ENCODE assay signal across 8 mouse cellular contexts in genomic region chr2:129100784-129101310, GRCm38 (mm10). TPM values are rescaled to one million over a fixed set of nuclear protein-coding genes. Genes with fewer than 3 reads are reported as not detected.
DNase-seq lines count a peak whose midpoint lies in the region; ATAC-seq and TF ChIP-seq lines count a peak whose summit lies in the region.

Gene Polr1b, plus strand, starts transcription at chr2:129100995.

- peak; percentile 99 for ATAC-seq in forebrain, embryonic 15.5 days (replicated peaks)
- peak; percentile 97 for ATAC-seq in neutrophil, adult 5-6 weeks (ENCODE audit: extremely low read depth, insufficient number of reproducible peaks, low FRiP score, poor library complexity, severe bottlenecking)

- WGBS in forebrain, embryonic 15.5 days, result 0% methylated on average over 35 of the region's 35 CpGs
- WGBS in lung, adult 2 months, result under 1% methylated on average over 35 of the region's 35 CpGs

- peak within 1 kb of the TSS; percentile 97 for H3K9ac ChIP-seq in ES-E14 (ENCODE audit: insufficient read depth, low read depth, low read length, poor library complexity, severe bottlenecking)
- peak within 1 kb of the TSS; percentile 59 for H3K9ac ChIP-seq in forebrain, embryonic 15.5 days (replicated peaks)

- no peak for TF ChIP-seq CTCF in lung, adult 2 months (IDR thresholded peaks at IDR 0.05; ENCODE audit: insufficient read depth, low read length)

- H3K36me3 ChIP-seq in ES-E14 (ENCODE audit: control insufficient read depth, insufficient read depth, low read length, poor library complexity, severe bottlenecking), result peaks cover 21% of the 10 kb centered on the region
- peaks cover 26% of the 10 kb centered on the region for H3K36me3 ChIP-seq in forebrain, embryonic 15.5 days

- peak within 1 kb of the TSS; percentile 69 for H3K27ac ChIP-seq in ES-E14 (ENCODE audit: insufficient read depth, low read depth, low read length, poor library complexity, severe bottlenecking)
- no peak within 1 kb of the TSS for H3K27ac ChIP-seq in forebrain, embryonic 15.5 days (replicated peaks)

- peak within 1 kb of the TSS; percentile 79 for H3K4me2 ChIP-seq in forebrain, embryonic 15.5 days (replicated peaks)

- TF ChIP-seq POLR2A in lung, adult 2 months (IDR thresholded peaks at IDR 0.05; ENCODE audit: borderline replicate concordance, extremely low read depth, low read depth, low read length), result peak; percentile 55; the same call in 1 of the 2 replicates

- H3K4me1 ChIP-seq in ES-E14 (ENCODE audit: control insufficient read depth in 2 of 2, insufficient read depth in 2 of 2, low read length in 2 of 2, poor library complexity in 1 of 2), result 0 out of 4 replicates have a peak, but pooled peaks cover 0 to 5% of the 10 kb centered on the region in 2 experiments
- H3K4me1 ChIP-seq in forebrain, embryonic 15.5 days, result peaks cover 10% of the 10 kb centered on the region
- peaks cover 4% of the 10 kb centered on the region; the same call in 1 of the 2 replicates for H3K4me1 ChIP-seq in lung, adult 2 months (ENCODE audit: control insufficient read depth, insufficient read depth, low read length)

- no peaks in the 10 kb centered on the region for H3K27me3 ChIP-seq in forebrain, embryonic 15.5 days

- intact Hi-C loops in heart, postnatal 25 days (cut with DNase I), result loop anchor here (1.0 kb wide), 1 partner anchor 27 kb away; no protein-coding TSS in a partner anchor

- H3K9me3 ChIP-seq in ES-E14 (ENCODE audit: control insufficient read depth, insufficient read depth, low read depth, low read length), result no peaks in the 10 kb centered on the region
- no peaks in the 10 kb centered on the region for H3K9me3 ChIP-seq in forebrain, embryonic 15.5 days

- in situ Hi-C loops in ES-E14 (cut with MboI; ENCODE audit: low sequenced_read_pairs in 2 of 2, unreplicated experiment in 2 of 2), result loop anchor here in 1 of 2 experiments (25.0 kb wide), 2 partner anchors 1289 to 1864 kb away; partner anchors contain the start of genes Ciao1 and Tmem127

- peak within 1 kb of the TSS; percentile 90 to 99 for H3K4me3 ChIP-seq in ES-E14 (ENCODE audit: insufficient read depth in 1 of 2, low read depth in 1 of 2, low read length in 2 of 2, poor library complexity in 1 of 2, severe bottlenecking in 1 of 2)
- peak within 1 kb of the TSS; percentile 91 for H3K4me3 ChIP-seq in forebrain, embryonic 15.5 days
- peak within 1 kb of the TSS; percentile 89 for H3K4me3 ChIP-seq in lung, adult 2 months (replicated peaks; ENCODE audit: extremely low read depth, low read depth, low read length)

- peak; percentile 92 for DNase-seq in ES-E14 (ENCODE audit: low read depth, low spot score)
- DNase-seq in cerebellum, adult 11-12 months, result peak; percentile 93
- peak; percentile 87 for DNase-seq in heart, postnatal 25 days (ENCODE audit: low spot score)
- DNase-seq in layer of hippocampus, adult 18-20 months (ENCODE audit: low spot score in 2 of 2), result peak; percentile 93 to 95
- DNase-seq in lung, adult 2 months, result peak; percentile 93
- DNase-seq in thymus, adult 18-20 months, result peak; percentile 73 to 78

TF ChIP-seq in ES-E14, 5 proteins besides CTCF, POLR2A, EP300 and RAD21:
- TF ChIP-seq ZC3H11A (IDR thresholded peaks at IDR 0.05; ENCODE audit: borderline replicate concordance, low read depth, low read length), result no peak
- TF ChIP-seq HCFC1 (IDR thresholded peaks at IDR 0.05; ENCODE audit: borderline replicate concordance, insufficient read depth, low read length), result peak; percentile 98

RNA-seq across cellular contexts. Expression of gene Polr1b, which starts in this region (rescaled TPM):
- 100 and 120 TPM in 2 replicates for total RNA-seq in ES-E14 (2012; rRNA removed)
- polyA plus RNA-seq in forebrain, embryonic 15.5 days (2015; fragmentation: Nextera tagmentation; extraction: Ambion mirVana), result 17.8 and 19.5 TPM in 2 replicates
- 10 to 100 TPM; 10.3 to 11.3 TPM for total RNA-seq in heart, postnatal 25 days (2021)
- 10 to 100 TPM; 15.0 to 19.5 TPM for total RNA-seq in layer of hippocampus, adult 18-20 months (2021)
- polyA plus RNA-seq in lung, adult 2 months (2012; rRNA removed), result 12.3 and 14.9 TPM in 2 replicates
- 14.5 and 17.3 TPM in 2 replicates for total RNA-seq in neutrophil, adult 5-6 weeks (2017)
